Mouse (Mus musculus) limb, embryonic 12.5 days (tissue): ENCODE results near the gene Ttll3. TPM values are rescaled to one million over a fixed set of nuclear protein-coding genes. Genes with fewer than 3 reads are reported as not detected.

Source experiments
- ATAC-seq: fragments of 200-750 bp; cut with Nextera tagmentation; 2 replicates; pipeline ENCODE4 v1.8.0; 2017; ENCODE audit warnings: low read depth, moderate TSS enrichment; ENCODE audit not compliant: insufficient number of reproducible peaks, insufficient read depth, low FRiP score, low TSS enrichment
- H3K27ac ChIP-seq: fragments of 300-500 bp; sonication (generic); 2 replicates; pipeline ENCODE4 v1.5.1; 2016; ENCODE audit warnings: mild to moderate bottlenecking, moderate library complexity
- H3K27me3 ChIP-seq: fragments of 300-500 bp; sonication (generic); 2 replicates; pipeline ENCODE4 v1.6.1; 2016; ENCODE audit warnings: mild to moderate bottlenecking, moderate library complexity
- H3K36me3 ChIP-seq: fragments of 300-500 bp; sonication (generic); 2 replicates; pipeline ENCODE4 v1.6.1; 2016; ENCODE audit warnings: mild to moderate bottlenecking, moderate library complexity
- H3K4me1 ChIP-seq: fragments of 300-500 bp; sonication (generic); replicated peaks from 2 replicates; pipeline ENCODE4 v1.6.1; 2016
- H3K4me2 ChIP-seq: fragments of 300-500 bp; sonication (generic); 2 replicates; pipeline ENCODE4 v1.6.1; 2016; ENCODE audit warnings: mild to moderate bottlenecking, moderate library complexity
- H3K4me3 ChIP-seq: fragments of 300-500 bp; sonication (generic); replicated peaks from 2 replicates; pipeline ENCODE4 v1.5.1; 2016; ENCODE audit warnings: mild to moderate bottlenecking
- H3K9ac ChIP-seq: fragments of 300-500 bp; sonication (generic); replicated peaks from 2 replicates; pipeline ENCODE4 v1.6.1; 2016; ENCODE audit warnings: mild to moderate bottlenecking, moderate library complexity
- H3K9me3 ChIP-seq: fragments of 300-500 bp; sonication (generic); 2 replicates; pipeline ENCODE4 v1.6.1; 2016; ENCODE audit warnings: mild to moderate bottlenecking, moderate library complexity
- WGBS: fragments of 180-500 bp; shearing (Covaris S2); methylation state at CpG from one replicate; pipeline ENCODE4 v1.1.7; 2016; 5-methylcytosine and 5-hydroxymethylcytosine counted together
- polyA plus RNA-seq: library from polyadenylated mRNA; unstranded; fragments of >200 nt; fragmentation: Nextera tagmentation; extraction: Ambion mirVana; gene quantifications from 2 replicates; pipeline ENCODE4 v1.2.1, GENCODE M21; 2016

Gene Ttll3
- polyA plus RNA-seq, 1 experiment from 2014 or later, result 6.6 TPM

DNA sequence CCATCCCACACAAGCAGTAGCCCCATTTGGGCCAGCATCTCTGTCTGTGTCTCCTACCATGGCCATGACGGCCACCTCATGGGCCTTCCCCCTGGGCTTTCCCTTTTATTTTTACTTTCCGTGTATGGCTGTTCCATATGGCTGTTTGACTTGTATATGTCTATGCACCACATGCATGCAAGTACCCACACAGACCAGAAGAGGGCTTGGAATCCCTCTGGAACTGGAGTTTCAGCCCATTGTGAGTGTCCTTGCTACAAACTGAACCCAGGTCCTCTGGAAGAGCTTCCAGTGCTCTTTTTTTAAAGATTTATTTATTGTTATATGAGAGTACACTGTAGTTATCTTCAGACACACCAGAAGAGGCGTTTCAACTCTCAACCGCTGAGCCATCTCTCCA is 27.6 kb upstream of the Ttll3 start:
- 76% methylated on average over 4 of the region's 4 CpGs for WGBS
- Histone ChIP-seq H3K9ac (no peak overlapping the region), H3K36me3 (peaks cover 4% of the 10 kb centered on the region), H3K4me2 (no peak overlapping the region), H3K4me3 (no peak overlapping the region), H3K9me3 (no peaks in the 10 kb centered on the region), H3K27me3 (no peaks in the 10 kb centered on the region), H3K27ac (no peak overlapping the region), H3K4me1 (no peaks in the 10 kb centered on the region)
- no peak for ATAC-seq

DNA sequence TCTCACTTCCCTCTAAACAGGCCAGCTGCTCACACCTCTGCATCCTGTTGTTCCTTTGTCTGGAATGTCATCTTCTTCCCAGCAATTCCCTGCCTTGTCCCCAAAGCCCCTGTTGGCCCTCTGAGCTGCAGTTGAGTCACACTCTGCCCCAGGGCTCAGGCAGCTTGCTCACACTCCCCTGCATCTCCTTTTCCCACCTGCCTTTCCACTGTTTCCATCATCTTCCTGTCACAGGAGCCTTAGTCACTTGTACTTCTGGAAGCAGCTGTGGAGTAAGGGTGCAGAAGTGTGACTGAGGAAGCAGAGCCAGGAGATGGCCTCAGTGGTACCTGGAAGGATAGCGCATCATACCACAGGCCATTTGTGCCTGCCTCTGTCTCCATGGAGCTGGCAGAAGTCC is 26.8 kb upstream of the Ttll3 start:
- 84% methylated on average over 1 of the region's 1 CpGs for WGBS
- H3K9ac ChIP-seq, result no peak overlapping the region
- ATAC-seq, result no peak
- H3K36me3 ChIP-seq, result peaks cover 12% of the 10 kb centered on the region
- H3K4me3 ChIP-seq, result no peak overlapping the region
- H3K4me1 ChIP-seq, result no peaks in the 10 kb centered on the region
- H3K27ac ChIP-seq, result no peak overlapping the region
- H3K4me2 ChIP-seq, result no peak overlapping the region
- H3K9me3 ChIP-seq, result no peaks in the 10 kb centered on the region
- H3K27me3 ChIP-seq, result no peaks in the 10 kb centered on the region

DNA sequence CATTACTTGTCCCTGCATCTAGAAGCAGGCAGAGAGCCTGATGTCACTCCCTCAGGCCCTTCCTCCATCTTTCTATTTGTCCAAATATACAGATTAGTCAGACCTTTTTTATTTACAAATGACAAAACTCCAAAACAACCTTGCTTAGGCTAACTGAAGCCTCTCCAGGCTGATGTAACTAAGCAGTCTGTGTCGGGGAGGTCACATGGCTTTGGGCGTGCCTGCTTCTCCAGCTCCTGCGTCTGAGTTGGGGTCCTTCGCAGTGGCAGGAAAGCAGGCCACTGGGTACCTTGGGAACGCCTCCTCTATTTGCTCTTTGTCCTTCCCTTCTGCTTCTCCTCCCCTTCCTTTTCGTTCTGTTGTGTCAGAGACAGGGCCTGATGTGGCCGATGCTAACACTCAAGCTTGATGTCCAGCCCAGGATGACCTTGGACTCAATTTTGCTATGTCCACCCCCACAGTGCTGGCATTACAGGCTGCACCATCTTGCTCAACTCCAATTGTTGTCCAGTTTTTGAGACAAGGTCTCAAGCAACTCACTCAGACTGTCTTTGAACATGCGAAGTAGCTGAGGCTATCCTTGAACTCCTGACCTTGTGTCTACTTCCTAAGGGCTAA is 24.4 kb upstream of the Ttll3 start:
- Histone ChIP-seq H3K4me2 (no peak overlapping the region), H3K9me3 (no peaks in the 10 kb centered on the region), H3K4me3 (no peak overlapping the region), H3K36me3 (peaks cover 30% of the 10 kb centered on the region), H3K4me1 (no peaks in the 10 kb centered on the region), H3K27me3 (no peaks in the 10 kb centered on the region), H3K27ac (no peak overlapping the region), H3K9ac (no peak overlapping the region)
- 75% methylated on average over 8 of the region's 8 CpGs for WGBS
- no peak for ATAC-seq

DNA sequence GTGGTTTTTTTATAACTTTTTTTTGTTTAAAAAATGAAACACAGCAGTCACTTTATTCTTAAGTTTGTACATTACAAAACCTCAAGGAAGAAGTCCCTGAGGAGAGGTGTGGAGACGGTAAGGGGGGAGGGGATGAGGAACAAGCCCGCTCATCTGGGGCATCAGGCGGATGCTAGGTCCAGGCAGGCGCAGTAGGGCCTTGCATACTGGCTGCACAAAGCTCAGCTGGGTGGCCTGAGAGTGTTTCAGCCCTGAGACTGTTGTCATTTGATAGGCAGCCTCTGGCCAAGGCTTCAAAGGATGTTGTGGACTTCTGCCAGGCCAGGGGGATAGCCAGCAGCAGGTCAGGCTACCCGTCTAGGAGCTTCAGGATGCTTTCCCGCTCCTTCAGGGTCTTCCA is 22.4 kb upstream of the Ttll3 start:
- Histone ChIP-seq H3K27ac (no peak overlapping the region), H3K4me3 (no peak overlapping the region), H3K4me1 (no peaks in the 10 kb centered on the region), H3K9me3 (no peaks in the 10 kb centered on the region), H3K4me2 (no peak overlapping the region), H3K36me3 (peaks cover 50% of the 10 kb centered on the region), H3K9ac (no peak overlapping the region), H3K27me3 (no peaks in the 10 kb centered on the region)
- WGBS, result 91% methylated on average over 6 of the region's 6 CpGs
- no peak for ATAC-seq

DNA sequence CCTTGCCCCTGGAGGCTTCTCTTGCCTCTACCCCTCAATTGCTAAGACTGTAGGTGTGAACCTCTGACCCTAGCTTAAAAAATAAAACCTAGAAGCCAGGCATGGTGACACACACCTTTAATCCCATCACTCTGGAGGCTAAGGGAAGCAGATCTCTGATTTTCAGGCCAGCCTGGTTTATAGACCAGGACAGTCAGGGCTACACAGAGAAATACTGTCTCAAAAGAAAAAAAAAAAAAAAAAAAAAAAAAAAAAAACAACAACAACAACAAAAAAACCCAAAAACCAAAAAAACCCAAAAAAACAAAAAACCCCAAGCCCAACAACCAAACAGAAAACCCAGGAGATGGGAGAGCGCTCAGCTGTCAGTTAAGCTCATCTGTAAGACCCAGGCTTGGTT is 21.5 kb upstream of the Ttll3 start:
- no peaks in the 10 kb centered on the region for H3K9me3 ChIP-seq
- no peak overlapping the region for H3K4me3 ChIP-seq
- peaks cover 60% of the 10 kb centered on the region for H3K36me3 ChIP-seq
- WGBS, result 100% methylated on average over 1 of the region's 1 CpGs
- H3K4me2 ChIP-seq, result no peak overlapping the region
- H3K27me3 ChIP-seq, result no peaks in the 10 kb centered on the region
- no peak for ATAC-seq
- no peak overlapping the region for H3K27ac ChIP-seq
- H3K9ac ChIP-seq, result no peak overlapping the region
- H3K4me1 ChIP-seq, result no peaks in the 10 kb centered on the region

DNA sequence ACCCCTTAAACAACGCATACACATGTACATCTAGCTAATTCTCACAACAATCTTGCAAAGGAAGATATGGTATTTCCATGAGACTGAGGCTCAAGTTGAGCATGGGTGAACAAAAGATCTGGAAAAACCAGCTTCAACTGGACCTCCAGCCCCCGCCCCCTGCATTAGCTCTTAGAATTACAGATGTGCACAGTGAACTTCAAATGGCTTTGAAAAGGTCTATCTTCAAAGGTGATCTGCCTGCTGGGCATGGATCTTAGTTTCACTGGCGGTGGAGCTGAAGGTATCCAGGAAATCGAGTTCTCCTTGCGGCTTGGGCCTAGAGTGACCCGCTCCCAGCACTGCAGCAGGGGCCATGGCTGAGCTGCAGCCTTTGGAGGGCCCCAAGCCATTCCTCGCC is 20.9 kb upstream of the Ttll3 start:
- H3K4me3 ChIP-seq, result no peak overlapping the region
- no peaks in the 10 kb centered on the region for H3K9me3 ChIP-seq
- ATAC-seq, result no peak
- H3K36me3 ChIP-seq, result peaks cover 65% of the 10 kb centered on the region
- H3K27ac ChIP-seq, result no peak overlapping the region
- H3K9ac ChIP-seq, result no peak overlapping the region
- no peaks in the 10 kb centered on the region for H3K27me3 ChIP-seq
- no peak overlapping the region for H3K4me2 ChIP-seq
- H3K4me1 ChIP-seq, result no peaks in the 10 kb centered on the region
- WGBS, result 84% methylated on average over 7 of the region's 7 CpGs

DNA sequence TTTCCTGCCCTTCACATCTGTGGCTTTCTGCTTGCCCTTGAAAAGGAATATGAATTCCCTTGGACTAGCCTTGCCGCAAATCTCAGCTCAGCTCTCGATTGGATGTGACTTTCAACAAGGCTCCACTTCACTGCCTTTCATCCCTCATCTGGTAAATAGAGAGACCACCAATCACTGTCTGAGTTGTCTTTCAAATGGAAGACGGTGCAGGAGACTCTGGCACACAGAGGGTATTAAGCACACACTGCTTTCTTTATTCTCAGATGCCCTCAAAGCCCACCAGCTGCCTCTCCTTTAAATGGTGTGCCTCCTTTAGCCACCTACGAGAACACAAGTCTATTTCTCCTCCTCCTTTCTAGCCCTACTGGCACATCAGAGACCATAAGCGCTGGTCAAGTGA is 20.5 kb upstream of the Ttll3 start:
- Histone ChIP-seq H3K36me3 (peaks cover 70% of the 10 kb centered on the region), H3K9ac (no peak overlapping the region), H3K27ac (no peak overlapping the region), H3K4me2 (no peak overlapping the region), H3K4me1 (no peaks in the 10 kb centered on the region), H3K27me3 (no peaks in the 10 kb centered on the region), H3K9me3 (no peaks in the 10 kb centered on the region), H3K4me3 (no peak overlapping the region)
- no peak for ATAC-seq
- 89% methylated on average over 5 of the region's 5 CpGs for WGBS

DNA sequence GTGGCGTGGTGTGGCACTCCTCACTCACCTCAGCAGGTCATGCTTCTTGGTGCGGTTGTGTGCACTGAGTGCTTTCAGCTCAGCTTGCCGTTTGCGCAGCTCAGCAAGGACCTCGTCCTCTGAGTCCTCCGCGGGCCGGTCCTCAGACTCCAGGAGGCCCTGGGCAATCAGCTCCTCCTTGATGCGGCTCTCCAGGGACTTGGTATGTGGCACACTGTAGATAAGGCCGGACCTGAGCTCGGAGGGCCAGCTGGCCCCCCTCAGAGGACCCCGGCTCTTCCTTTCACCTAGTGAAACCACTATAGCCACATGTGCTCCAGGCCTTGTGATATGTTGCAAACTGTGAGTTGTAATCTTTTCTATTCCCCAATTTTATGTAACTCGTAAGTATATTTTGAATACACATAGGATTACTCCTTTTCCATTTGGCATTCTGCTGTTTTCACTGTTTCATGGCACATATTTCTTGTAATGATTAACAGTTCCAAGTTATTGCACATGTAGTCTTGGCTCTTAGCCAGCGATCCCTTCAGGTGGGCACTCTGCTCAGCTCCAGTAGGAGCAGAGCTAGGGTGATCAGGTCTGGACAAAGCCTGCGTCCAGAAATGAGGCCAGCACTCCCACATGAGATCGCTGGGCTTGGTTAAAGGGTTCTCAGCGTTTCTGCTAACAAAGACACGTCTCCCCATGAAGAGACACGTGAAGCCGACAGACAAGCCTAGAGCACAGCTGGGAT is 18.7 kb upstream of the Ttll3 start:
- 92% methylated on average over 20 of the region's 20 CpGs for WGBS
- Histone ChIP-seq H3K9ac (no peak overlapping the region), H3K9me3 (no peaks in the 10 kb centered on the region), H3K36me3 (peaks cover 88% of the 10 kb centered on the region), H3K4me3 (no peak overlapping the region), H3K27me3 (no peaks in the 10 kb centered on the region), H3K4me2 (no peak overlapping the region), H3K4me1 (no peaks in the 10 kb centered on the region), H3K27ac (no peak overlapping the region)
- ATAC-seq, result no peak

DNA sequence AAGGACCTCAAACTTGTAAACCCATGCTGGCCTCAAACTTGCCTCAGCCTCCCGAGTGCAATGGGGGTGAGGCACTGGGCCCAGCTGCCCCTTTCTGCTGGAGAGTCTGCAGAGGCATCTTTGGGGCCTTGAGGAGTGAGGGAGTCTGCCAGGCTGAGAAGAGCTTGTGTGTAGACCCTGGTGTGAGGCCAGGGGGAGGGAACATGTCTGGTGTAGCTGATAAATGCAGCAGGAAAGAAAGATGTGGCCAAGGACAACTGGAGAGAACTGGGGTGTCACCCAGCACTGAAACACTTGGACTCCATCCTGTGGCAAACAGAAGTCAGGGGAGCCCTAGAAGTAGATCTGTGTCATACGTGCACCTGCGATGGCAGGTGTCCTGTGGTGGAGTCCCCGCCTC is 15.6 kb upstream of the Ttll3 start:
- no peak for ATAC-seq
- H3K27ac ChIP-seq, result no peak overlapping the region
- no peaks in the 10 kb centered on the region for H3K27me3 ChIP-seq
- no peak overlapping the region for H3K9ac ChIP-seq
- no peaks in the 10 kb centered on the region for H3K9me3 ChIP-seq
- 84% methylated on average over 4 of the region's 4 CpGs for WGBS
- peaks cover 75% of the 10 kb centered on the region for H3K36me3 ChIP-seq
- peaks cover 6% of the 10 kb centered on the region; the same call in 1 of the 2 replicates for H3K4me1 ChIP-seq
- no peak overlapping the region for H3K4me3 ChIP-seq
- H3K4me2 ChIP-seq, result no peak overlapping the region

DNA sequence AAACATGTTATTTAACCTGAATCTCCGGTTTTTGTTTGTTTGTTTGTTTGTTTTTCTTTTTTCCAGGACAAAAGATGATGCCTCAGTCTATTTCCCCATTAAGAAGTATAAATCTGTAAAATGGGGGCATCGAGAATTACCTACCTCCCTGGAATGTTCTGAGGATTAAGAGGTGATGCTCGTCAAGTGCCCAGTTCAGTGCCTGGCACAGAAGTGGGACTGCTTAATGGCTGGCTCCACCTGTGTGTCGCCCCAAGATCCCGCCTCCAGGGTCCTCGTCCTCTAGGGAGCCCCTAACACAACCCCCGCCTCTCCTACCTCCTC is 11.9 kb upstream of the Ttll3 start:
- 7% methylated on average over 7 of the region's 7 CpGs for WGBS

DNA sequence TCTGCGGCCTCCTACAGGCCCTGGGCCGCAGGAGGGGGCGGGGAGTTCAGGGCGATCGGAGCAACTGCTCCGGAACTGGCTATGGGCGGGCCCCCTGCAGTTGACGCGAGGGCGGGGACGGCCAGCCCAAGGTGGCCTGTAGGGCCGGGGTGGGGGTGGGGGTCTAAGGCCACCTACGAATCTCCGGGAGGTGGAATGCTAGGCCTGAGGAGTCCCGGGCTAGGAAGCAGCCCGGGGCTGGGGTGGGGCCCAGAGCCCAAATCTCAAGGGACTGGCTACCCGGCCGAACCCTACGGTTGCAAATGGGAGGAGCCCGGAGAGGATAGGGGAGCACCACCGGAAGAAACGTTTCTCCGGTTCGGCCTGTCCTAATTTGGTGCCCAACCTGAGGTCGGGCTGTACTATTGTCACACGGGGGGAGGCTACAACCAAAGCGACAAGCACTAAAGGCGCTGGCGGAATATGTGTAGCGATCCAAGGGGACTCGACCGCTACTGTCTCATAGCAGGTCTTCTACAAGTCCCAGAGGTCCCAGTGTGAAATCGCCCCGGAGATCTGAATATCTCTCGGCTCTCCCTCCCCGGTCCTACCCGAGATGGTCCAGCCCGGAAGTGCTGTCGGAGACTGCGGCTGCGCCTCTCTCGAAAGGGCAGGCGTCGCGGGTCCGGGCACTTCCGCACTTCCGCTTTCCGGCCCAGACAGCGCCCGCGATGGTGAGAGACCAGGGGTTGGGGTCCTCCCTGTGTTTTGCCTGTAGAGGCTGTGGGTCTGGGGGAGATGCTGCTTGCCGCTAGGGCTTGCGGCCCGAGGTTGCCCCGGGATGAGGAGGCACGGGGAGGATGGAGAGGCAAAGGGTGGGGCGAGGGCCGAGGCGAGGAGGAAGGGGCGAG is 11.3 kb upstream of the Ttll3 start, which contains the start of the genes Tada3 and Arpc4:
Gene Tada3, minus strand, starts transcription at position 388 of the 890 bp plus-strand sequence.
Gene Arpc4, plus strand, starts transcription at position 620 of the 890 bp plus-strand sequence.
- Histone ChIP-seq H3K9ac (peak within 1 kb of the TSS; percentile 96), H3K36me3 (peaks cover 60% of the 10 kb centered on the region), H3K4me2 (peak within 1 kb of the TSS; percentile 93), H3K4me3 (peak within 1 kb of the TSS; percentile 97), H3K27ac (peak within 1 kb of the TSS; percentile 93), H3K9me3 (no peaks in the 10 kb centered on the region), H3K27me3 (no peaks in the 10 kb centered on the region), H3K4me1 (peaks cover 15% of the 10 kb centered on the region)
- ATAC-seq, result peak; percentile 95
- under 1% methylated on average over 61 of the region's 61 CpGs for WGBS

More for the DNA sequence above, 11.9 kb upstream of the Ttll3 start:
- Histone ChIP-seq H3K4me1 (peaks cover 15% of the 10 kb centered on the region), H3K4me3 (peak overlapping the region; percentile 97), H3K36me3 (peaks cover 60% of the 10 kb centered on the region), H3K9ac (peak overlapping the region; percentile 96), H3K4me2 (peak overlapping the region; percentile 93), H3K27me3 (no peaks in the 10 kb centered on the region), H3K27ac (peak overlapping the region; percentile 93), H3K9me3 (no peaks in the 10 kb centered on the region)
- ATAC-seq, result no peak
